Mouse (Mus musculus): Measurements from ENCODE around the gene Cd99l2.

The Cd99l2 gene

DNA sequence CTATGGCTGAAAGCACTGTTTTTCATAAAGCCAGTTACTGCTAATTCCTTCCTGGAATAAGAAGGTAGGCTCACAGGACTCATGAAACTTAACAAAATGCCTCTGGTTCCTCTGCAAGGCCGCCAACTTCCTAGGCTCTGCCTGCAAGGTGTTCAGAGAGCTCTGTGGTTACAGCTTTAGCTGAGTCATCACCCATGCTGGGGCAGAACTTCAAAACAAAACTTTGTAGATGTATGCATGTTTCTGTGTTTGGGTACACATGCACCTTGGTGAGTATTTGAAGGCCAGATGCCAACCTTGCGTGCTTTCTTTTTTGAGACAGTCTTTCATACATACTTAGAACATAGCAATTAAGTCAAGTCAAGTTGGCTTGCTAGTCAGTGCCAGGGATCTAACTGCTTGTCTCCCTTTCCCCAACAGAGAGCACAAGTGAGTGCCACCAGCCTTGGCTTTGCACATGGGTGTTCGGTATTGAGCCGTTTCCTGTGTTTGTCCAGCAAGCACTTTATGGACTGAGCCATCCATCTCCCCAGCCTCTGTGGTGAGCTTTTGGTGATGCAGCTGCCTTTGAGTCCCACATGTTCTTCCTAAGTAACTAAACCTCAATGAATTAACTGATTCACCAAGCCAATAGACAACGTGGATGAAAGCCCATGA, 23.9 kb downstream of the Cd99l2 start:
- DNase-seq (ENCODE audit: extremely low read depth, insufficient read length, low spot score), result peak; percentile 11

DNA sequence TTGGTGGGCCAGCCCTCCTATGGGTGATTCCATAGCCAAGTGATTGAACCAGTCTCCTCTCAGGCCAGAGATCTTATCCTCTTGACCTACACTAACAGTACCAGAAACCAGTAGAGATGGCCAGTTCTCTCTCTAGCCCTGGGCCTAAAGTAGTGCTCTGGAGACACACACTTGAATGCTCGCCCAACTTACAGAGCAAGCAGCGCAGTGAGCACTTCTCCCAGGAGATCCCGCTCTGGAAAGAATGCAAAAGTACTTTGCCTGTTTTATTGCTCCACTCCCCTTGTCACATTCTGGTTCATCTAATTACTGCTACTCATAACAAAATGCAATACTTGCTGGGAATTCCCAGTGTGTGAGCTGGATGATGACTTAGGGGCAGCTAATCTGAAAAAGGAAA, 25.2 kb downstream of the Cd99l2 start:
- no peak for DNase-seq (ENCODE audit: extremely low read depth, insufficient read length, low spot score)

DNA sequence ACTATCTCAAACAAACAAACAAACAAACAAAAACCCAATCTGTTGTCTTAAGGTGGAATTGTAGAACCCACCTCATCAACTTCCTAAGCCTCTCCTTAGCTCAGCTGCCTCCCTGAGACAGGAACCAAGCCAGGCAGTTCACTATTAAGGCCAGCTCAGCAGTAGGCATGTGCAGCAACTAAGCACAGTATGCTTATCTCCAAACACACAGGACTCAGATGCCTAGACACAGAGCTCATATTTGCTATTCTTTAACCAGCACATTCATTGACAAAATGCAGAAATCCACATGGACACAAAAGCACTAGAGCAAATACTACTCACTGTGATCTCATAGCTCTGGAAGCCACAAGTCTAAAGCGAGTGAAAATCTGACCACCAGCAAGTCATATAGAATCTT, 27.2 kb downstream of the Cd99l2 start:
- no peak for DNase-seq (ENCODE audit: extremely low read depth, insufficient read length, low spot score)

DNA sequence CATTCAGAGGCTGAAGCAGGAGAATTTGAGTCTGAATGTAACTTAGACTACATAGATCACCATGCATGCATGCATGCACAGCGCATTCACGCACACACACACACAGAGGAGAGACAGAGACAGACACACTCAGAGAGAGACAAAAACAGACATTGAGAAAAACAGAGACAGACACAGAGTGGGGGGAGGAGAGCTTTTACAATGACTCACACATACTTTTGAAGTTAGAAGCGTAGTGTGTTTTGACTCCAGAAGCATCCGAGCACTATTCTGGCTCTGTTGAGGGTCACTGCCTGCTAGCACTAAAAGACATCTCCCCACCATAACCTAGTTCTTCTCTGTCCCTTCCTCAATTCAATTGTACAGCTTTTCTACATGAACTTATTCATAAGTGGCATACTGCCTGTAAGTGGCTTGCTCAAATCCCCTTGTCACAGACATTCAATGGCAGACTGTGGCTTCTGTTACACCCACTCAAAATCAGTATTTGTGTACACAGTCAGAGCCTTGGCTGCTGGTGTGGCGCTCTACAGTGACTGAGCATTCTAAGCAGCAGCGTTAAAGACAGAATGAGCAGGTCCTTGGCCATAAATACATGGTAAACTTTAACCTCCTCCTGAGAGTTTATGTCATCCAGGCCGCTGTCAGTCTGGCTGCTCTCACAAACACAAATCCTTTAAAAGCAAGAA, 28.4 kb downstream of the Cd99l2 start:
- DNase-seq (ENCODE audit: extremely low read depth, insufficient read length, low spot score), result peak; percentile 9

DNA sequence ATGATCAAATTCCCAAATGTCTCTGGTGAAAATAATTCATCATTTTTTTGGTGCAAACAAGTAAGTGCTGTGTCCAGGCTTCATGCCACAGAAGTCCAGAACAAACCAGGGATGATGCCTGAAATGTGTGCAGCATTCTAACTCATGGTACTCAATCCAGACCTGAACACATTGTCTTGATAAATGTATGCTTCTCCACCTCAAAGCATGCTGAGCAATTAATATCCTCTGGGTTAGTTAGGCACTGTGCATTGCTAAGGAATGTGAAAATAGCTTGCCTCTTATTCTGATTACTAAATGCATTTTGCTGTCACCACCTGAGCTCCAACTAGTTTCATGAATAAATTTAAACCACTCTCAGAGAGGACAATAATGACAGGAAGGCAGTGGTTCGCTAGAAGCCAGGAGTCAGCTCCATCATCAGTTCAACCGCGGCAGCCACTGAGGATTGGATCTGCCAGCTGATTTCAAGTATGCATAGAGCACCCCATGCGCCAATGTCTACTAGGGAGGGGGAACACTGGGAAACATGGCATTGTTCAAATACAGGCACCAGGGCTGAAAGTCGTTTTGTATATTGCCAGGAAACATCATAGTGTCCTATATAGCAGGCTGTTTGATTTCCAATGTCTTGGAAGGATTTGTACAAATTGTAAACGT, 36.4 kb downstream of the Cd99l2 start:
- no peak for DNase-seq (ENCODE audit: extremely low read depth, insufficient read length, low spot score)

DNA sequence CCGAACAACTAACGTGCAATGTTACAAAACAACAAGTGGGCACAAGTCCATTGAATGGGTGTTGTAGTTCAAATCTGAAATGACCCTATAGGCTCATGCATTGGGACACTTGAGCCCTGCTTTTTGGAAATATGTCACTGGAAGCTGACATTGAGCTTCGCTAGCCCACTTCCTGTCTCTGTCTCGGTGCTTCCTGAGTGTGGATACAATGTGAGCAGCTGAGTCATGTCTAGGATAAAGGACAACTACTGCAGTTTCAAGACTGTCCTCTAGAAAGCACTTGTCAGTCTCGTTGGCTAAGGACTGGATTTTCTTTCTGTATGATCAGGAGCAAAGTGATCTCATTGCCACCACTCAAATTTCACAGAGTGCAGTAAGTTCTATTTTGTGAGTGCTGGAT, 49.7 kb downstream of the Cd99l2 start:
- no peak for DNase-seq (ENCODE audit: extremely low read depth, insufficient read length, low spot score)

DNA sequence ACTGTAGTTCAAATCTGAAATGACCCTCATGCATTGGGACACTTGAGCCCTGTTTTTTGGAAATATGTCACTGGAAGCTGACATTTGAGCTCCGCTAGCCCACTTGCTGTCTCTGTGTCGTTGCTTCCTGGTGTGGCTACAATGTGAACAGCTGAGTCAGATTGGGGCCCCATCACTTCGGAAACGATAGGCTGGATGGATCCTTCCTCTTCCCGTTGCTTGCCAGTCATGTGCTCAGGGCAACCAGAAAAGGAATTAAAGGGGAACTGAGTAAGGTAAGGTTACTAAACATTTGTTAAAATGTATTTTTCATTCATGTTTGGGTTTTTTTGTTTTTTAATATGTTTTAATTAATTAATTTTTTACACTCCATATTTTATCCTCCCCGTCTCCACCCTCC, 53.2 kb downstream of the Cd99l2 start:
- DNase-seq (ENCODE audit: extremely low read depth, insufficient read length, low spot score), result no peak

DNA sequence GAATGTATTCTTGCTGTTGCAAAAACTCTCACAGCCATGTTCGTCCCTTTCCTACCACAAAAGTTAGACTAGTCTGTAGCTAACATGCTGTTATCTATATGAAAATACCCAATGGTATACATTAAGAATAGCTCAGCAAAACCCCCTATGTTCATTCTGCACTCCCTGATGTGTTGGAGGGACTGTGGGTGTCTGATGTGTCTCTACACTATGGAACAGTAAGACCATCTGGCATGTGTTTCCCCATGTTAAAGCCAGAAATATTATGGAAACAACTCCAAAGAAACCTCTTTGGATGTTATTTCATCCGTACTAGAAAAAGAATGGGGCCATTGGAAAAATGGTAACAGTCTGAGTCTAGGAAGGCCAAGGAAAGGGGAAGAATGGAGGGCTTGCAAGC, 57.1 kb downstream of the Cd99l2 start:
- DNase-seq (ENCODE audit: extremely low read depth, insufficient read length, low spot score), result no peak

DNA sequence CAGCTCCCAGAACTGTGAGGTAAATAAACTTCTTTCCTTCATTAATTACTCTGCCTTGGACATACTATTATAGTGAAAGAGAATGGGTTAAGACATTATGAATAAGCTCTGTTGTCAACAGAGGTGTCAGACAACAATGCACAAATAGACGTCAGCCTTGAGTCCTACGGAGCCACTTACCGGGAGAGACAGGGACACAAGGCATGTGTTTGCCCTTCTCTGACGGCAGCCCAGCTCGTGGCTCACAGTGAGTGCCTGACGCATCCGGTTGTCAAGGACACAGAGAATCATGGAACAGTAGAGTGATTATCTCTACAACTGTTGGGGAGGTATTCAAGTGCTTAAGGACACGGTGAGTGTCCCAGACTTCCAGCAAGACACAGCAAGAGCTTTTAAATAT, 57.8 kb downstream of the Cd99l2 start:
- no peak for DNase-seq (ENCODE audit: extremely low read depth, insufficient read length, low spot score)

DNA sequence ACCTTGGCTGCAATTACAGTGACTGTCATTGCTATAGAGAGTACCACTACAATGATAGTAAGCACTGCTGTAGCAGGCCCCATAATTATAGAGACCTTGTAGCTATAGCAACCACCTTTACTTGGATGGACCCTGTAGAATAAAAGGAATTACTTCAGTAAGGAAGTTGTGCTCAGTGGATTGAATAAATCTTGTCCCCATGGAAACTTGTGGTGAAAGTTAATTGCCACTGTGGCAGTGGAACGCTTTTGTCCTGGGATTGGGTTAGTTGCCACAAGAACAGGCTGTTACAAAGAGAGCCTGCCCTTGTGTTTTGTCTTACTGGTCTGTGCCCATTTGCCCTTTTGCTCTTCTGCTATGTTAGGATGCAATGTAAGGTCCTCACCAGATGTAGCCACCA, 58.2 kb downstream of the Cd99l2 start:
- DNase-seq (ENCODE audit: extremely low read depth, insufficient read length, low spot score), result no peak

DNA sequence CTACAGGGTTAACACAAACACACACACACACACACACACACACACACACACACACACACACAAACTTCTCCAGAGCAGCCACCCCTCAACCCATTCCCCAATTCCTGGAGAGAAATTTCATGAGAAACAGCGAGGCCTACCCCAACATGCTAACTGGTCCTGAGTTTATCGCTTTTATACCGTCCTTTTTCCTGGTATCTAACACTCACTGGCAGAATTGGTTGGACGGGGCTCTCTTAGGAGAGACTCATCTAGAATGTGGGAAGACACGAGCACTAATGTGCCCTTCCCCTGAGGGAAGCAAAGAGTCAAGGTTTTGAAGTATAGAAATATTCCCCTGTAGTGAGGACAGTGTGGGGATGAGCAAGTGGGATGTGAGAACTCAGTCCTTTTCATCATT, 61.7 kb downstream of the Cd99l2 start:
- DNase-seq (ENCODE audit: extremely low read depth, insufficient read length, low spot score), result no peak

DNA sequence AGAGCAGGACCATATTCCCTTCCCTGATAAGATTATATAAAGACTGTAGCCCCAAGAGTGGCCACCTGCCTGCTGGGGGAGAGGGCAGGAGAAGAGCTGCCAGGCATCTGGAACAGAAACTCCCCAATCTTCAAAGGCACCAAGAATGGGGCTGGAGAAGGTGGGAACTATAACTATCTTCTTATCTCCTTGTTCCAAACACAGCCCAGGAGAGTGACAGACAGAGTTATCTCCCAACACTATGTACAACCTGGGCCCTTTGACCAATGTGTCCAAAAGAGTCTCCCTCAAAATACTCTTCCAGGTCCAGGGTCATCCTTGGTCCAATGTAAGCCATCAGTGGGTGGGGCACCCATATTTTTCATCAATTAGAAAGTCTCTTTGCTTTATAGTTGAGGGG, 65.2 kb downstream of the Cd99l2 start:
- no peak for DNase-seq (ENCODE audit: extremely low read depth, insufficient read length, low spot score)

DNA sequence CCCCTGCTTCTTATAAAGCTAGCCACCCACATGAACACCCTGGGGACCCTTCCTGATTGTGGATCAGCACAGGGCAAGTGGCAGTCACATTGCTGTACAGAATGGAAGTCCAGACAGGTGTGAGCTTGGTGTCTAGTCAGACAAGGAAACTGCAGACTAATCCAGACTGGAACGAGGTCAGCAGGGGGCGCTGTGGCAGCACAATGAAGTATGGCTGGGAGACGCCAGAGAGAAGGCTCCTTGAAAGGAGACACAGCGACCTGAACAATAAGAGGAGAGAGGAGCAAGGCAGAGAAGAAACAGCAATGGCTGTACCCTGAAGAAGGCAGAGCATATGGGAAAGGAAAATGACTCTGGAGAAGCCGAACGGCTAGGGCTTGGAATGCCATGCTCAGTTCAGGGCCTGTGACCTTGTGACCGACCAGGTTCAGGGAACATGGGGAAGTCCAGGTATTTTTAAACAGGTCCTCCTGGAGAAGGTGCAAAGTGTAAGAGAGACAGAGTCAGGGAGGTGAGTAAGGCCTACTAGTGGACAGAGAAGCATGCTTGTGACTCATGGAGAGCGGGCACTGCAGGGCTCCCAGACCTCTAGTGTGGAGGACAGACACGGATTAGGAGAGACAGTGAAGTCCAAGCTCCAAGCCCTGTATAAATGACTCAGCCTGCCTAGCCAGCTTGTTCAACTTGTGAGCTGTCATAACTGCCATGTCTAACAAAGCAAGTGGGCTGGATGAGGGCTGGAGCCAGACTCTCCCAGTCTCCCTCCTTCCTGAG, 66.7 kb downstream of the Cd99l2 start:
- DNase-seq (ENCODE audit: extremely low read depth, insufficient read length, low spot score), result peak; percentile 11

DNA sequence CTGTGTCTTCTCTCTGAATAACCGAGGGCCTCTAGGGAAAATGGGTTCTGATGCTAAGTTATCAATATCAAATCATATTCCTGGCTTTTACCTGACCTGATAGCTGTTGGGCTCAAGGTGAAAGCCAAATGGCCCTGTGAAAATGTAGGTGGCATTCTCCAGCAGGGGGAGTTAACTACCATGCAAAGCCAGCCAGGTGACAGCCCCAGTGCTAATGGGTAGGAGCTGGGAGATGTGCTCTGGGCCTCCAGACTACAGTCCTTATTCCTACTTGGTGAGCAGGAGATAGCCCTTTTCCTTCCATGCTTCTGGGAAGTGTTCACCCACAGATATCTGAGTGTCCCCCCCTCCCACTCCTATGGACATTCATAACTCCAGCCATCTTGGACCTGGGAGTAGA, 67.8 kb downstream of the Cd99l2 start:
- no peak for DNase-seq (ENCODE audit: extremely low read depth, insufficient read length, low spot score)

DNA sequence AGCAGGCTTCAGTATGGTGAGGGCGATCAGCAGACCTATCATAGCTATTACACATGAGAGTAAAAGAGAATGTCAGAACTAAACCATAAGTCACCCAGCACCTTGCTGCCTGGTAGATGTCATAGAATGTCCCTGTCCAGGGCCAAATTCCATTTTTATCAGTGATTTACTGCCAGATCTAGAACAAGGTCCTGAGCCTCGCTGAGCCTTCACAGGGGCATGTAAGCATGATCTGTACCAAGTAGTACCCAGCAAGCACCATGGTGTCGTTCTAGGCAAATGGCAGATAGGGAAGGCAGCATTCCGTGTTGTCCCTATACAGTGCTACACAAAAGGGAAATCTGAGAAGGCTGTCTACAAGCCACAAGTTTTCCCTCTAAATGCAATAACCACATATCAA, 79.0 kb downstream of the Cd99l2 start:
- no peak for DNase-seq (ENCODE audit: extremely low read depth, insufficient read length, low spot score)

DNA sequence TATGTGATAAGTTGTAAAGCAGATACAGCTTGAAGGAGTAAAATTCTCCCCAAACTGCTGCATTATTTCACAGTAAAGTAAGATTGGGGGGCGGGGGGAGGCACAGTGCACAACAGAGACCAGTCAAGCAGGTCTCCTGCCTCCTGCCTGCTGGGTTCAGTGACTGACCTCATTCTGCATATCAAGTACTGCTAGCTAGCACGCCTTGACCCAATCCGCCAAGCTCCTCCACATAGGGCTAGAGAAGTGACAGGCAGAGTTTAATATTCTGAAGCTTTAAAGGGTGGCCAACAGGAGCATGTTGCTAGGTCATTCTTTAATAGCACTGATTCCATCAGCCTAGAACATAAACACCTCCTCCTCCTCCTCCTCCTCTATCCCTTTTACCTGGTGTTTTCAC, 79.9 kb downstream of the Cd99l2 start:
- no peak for DNase-seq (ENCODE audit: extremely low read depth, insufficient read length, low spot score)

DNA sequence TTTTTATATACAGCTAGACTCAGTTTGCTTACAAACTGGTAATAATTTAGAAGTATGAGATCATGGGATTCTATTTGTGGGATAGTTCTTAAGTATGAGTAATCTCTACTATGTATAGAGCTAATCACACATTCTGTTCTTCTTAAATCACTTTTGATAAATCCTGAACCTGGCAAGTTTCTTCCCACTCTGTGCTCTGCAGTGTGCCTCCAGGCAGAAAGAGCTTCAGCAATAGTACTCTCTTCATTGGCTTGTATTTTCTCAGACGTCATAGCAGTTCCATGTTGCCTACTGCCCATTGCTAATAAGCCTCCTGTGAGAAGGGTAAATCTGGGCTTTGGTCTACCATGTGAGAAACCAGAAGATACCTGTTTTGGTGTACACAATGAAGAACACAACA, 84.3 kb downstream of the Cd99l2 start:
- no peak for DNase-seq (ENCODE audit: extremely low read depth, insufficient read length, low spot score)

DNA sequence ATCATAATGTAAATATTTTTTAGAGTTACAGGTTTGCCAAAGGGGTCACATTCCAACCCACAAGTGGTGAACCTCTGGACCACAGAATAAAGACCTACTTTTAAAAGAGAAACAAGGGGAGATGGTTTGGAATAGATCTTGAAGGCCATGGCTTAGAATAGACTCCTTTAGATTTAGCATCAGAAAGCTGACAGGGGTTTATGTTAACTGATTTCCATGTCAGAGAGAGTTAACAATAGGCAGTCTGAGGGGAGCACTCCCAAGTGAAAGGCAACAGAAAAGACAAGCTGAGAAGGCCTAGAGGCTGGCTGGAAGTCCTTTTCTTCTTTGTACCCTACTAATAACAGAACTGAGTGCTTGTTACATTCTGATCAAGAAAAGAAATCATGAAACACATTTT, 86.4 kb downstream of the Cd99l2 start:
- no peak for DNase-seq (ENCODE audit: extremely low read depth, insufficient read length, low spot score)

DNA sequence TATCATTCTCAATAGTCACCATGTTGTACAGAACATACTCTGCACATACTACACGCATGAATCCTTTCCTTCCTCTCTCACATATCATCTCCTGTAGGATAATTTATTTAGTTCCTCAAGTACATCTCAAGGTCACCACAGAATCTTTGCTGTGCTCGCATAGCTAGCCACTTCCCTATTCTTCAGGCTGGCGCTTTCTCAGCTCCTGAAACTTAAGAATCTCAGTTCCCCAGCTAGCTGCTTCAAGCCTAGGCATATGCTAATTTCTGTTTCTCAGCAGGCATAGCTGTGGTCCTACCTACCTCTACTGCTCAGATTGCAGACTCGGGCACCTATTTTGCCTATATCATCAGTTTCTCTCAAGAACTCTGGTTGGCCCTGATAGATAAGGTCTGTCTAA, 96.3 kb downstream of the Cd99l2 start:
- DNase-seq (ENCODE audit: extremely low read depth, insufficient read length, low spot score), result no peak

DNA sequence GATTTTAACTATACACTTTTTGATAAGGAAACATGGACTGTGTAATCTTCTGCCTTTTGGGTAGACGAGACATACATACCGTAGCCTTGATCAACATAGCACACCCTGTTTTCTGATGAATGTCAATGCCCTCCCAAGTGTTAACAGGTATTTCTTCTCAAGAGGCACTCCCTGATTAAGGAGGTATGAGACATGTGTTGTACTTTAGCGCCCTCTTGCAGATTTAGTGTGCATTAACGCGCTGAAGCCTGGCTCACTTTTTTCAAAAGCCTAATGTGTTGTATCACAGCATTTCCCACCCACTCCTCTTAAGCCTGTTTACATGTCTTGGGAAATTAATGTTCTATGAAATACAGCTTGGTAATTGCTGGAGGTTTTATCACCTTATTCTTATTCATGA, 111.1 kb downstream of the Cd99l2 start:
- DNase-seq (ENCODE audit: extremely low read depth, insufficient read length, low spot score), result no peak

DNA sequence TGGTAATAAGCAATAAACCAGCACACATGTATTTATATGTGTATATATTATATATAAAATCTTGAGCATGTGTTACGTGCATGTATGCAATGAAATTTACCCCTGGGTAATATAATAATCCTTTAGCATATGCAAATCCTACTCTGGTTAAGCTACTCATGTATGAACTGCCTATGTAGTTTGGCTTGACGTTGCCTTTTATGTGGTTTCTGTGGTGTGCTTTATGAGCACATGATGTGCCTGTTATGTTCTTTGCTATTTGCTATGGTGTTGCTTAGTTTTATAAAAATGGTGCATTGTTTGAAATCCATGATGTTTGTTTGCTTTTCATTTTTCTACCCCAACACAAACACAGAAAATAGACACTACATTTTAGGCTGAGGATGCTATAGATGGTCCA, 114.2 kb downstream of the Cd99l2 start:
- no peak for DNase-seq (ENCODE audit: extremely low read depth, insufficient read length, low spot score)

DNA sequence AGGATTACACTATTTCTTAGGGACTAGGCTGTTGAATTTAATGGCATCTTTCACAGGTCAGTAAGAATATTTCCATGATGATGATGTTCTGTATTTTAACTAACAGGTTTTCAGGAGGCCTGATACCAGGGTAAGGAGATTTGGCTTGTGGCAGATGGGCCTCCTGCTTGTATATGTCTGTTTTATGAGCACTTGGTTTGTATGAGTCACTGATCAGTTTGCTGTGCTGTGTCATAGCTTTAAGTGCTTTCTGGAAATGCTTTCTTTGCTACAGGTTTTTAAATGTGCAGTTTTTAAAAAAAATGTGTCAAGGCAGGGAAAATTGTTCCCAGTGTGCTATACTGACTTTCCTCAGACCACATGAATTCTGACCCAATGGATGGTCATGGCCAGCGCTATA, 115.9 kb downstream of the Cd99l2 start:
- DNase-seq (ENCODE audit: extremely low read depth, insufficient read length, low spot score), result no peak

Data from 3134 (cell line).